Mouse (Mus musculus) heart, postnatal 10 days (tissue): ENCODE measurements around the gene Appbp2. TPM values are rescaled to one million over a fixed set of nuclear protein-coding genes. Genes with fewer than 3 reads are reported as not detected.

Source experiments
- DNase-seq, 2 experiments: peaks; one replicate each; pipeline ENCODE4 v3.0.0; 2021
- intact Hi-C: fragments of 180-260 bp; cut with DNase I; formaldehyde crosslinking; loops from one replicate; pipeline ENCODE4 v1.15.1; 2025
- total RNA-seq, 2 experiments: library from RNA; stranded (reverse); gene quantifications; 2 replicates each; pipeline ENCODE4 v1.2.3; 2021

Gene Appbp2
- total RNA-seq, 2 experiments from 2014 or later = 28.7 to 29.1 TPM

DNA sequence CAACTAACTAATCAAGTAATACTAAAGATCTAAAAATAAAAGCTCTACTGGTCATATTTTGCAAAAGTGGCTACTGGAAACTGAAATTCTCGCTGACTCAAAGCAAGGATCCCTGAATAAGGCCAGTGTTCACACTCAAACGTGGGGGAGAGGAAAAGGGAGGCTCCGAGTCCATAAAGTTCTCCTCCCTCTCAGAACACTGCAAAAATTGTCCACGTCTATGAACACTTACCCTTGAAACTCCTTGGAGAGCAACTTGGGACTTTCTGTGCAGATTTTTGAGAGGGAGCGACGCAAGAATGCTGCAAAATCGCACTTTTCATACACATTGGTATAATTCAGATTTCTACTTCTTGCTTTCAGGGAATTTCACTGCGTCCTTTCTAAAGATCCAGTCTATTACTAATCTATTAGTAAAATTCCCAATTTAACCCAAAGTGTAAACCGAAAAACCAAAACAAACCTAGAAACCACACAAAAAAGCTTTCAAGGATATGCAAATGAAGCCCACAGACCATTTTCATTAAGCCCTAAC lies 1.2 kb downstream of the Appbp2 start:
- intact Hi-C loops = loop anchor here (2.0 kb wide), 1 partner anchor 77 kb away; the partner anchor contains the start of gene Ppm1d

DNA sequence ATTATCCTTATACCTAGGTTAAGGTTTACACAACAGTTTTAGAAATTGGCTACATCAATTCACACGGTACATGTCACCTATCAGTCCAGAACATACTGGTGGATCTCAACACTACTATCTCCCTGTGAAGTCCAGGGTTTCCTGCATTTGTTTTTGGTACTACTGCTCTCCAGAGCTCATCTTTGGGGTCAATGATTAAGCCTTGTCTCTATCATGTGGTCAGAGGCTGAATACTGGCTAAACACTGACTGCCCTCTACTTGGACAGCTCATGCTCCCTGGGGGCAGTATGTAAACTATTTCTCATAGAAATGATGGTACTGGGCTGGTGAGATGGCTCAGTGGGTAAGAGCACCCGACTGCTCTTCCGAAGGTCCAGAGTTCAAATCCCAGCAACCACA lies 11.7 kb downstream of the Appbp2 start:
- no peak for DNase-seq
- intact Hi-C loops = no loop called here

More for the DNA sequence above, 1.2 kb downstream of the Appbp2 start:
- DNase-seq = peak; percentile 24 to 35

GRCm38 (mm10) chr11:85222561-85222960 lies 12.4 kb downstream of the Appbp2 start:
- DNase-seq = no peak
- intact Hi-C loops = no loop called here

- intact Hi-C loops = no loop called here
- no peak for DNase-seq
These were observed 15.9 kb downstream of the Appbp2 start for GRCm38 (mm10) chr11:85219014-85219413.

- DNase-seq = no peak
- intact Hi-C loops = no loop called here
These were observed 20.3 kb downstream of the Appbp2 start for GRCm38 (mm10) chr11:85214679-85215078.

GRCm38 (mm10) chr11:85213215-85213614 lies 21.7 kb downstream of the Appbp2 start:
- no peak for DNase-seq
- intact Hi-C loops = no loop called here

- intact Hi-C loops = no loop called here
- no peak for DNase-seq
These were observed 23.8 kb downstream of the Appbp2 start for GRCm38 (mm10) chr11:85211151-85211550.

- intact Hi-C loops = no loop called here
- DNase-seq = no peak
These were observed 28.7 kb downstream of the Appbp2 start for GRCm38 (mm10) chr11:85206231-85206630.

DNA sequence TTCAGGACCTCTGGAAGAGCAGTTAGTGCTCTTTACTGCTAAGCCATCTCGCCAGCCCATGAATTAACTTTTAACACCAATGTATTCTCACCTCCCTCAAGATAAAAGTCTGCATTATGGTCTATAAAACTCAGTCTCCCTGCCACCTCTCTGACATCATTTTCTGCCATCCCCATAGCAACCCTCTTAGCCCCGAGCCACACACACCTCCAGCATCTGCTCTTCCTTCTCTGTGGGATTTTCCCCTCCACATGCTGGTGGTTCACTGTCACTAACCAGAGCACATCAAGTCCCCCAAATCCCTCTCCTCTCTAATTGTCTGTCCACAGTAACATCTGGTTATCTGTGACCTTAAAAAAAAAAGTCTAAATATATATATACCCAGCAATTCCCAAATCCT lies 36.0 kb downstream of the Appbp2 start:
- DNase-seq = no peak
- intact Hi-C loops = no loop called here

GRCm38 (mm10) chr11:85196046-85196445 lies 38.9 kb downstream of the Appbp2 start:
- DNase-seq = no peak
- intact Hi-C loops = no loop called here

- DNase-seq = no peak
- intact Hi-C loops = no loop called here
These were observed 40.7 kb downstream of the Appbp2 start for GRCm38 (mm10) chr11:85194206-85194605.

DNA sequence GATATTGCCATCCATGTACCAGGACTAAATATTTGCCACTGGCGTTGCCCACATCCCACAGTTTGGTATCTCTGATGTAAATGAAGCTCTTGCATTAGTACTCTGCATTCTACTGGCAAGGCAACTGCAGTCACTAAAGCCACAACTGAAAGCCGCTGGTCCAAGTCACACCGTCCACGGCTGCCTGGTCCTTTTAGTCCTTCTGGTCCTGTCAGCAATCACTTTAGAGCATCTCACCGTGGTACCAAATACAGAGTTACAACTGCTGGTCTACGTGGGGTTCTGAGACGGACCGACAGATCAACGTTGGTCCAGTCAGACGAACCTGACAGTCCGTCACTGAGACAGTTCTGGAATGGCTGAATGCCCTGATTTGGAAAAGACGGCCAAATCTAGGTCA lies 44.2 kb downstream of the Appbp2 start:
- intact Hi-C loops = no loop called here
- DNase-seq = no peak

GRCm38 (mm10) chr11:85189110-85189509 lies 45.8 kb downstream of the Appbp2 start:
- intact Hi-C loops = no loop called here
- no peak for DNase-seq

- intact Hi-C loops = loop anchor here (5.0 kb wide), 1 partner anchor 268 kb away; the partner anchor contains the start of gene Znhit3
- DNase-seq = no peak
These were observed 50.1 kb downstream of the Appbp2 start for GRCm38 (mm10) chr11:85184839-85185238.

- intact Hi-C loops = loop anchor here (5.0 kb wide), 1 partner anchor 267 kb away; the partner anchor contains the start of gene Znhit3
- DNase-seq = peak; percentile 27 to 51
These were observed 50.8 kb downstream of the Appbp2 start for GRCm38 (mm10) chr11:85184082-85184481.

DNA sequence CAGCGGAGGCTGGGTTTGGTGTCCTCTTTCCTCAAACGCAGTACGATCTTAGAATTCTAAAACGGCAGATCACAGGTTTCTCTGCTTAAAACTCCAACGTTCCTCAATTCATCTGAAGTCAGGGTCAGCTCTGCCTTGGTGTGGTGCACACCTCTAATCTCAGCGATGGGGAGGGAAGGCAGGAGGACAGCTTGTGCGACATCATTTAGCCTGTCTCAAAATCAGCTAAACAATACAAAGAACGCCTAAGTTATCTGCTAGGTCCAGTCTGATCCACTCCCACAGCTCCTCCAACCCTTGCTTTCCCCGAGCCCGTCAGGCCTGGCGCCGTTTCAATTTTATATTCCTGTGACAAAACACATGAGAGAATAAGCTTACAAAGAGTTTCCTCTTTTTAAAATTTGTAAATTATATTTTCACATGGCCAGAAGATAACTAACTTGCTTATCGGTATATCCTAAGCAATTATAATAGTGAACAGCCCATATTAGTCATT lies 51.6 kb downstream of the Appbp2 start:
- intact Hi-C loops = loop anchor here (1.0 to 5.0 kb wide), 2 partner anchors 78 to 266 kb away; partner anchors contain the start of gene Znhit3

DNA sequence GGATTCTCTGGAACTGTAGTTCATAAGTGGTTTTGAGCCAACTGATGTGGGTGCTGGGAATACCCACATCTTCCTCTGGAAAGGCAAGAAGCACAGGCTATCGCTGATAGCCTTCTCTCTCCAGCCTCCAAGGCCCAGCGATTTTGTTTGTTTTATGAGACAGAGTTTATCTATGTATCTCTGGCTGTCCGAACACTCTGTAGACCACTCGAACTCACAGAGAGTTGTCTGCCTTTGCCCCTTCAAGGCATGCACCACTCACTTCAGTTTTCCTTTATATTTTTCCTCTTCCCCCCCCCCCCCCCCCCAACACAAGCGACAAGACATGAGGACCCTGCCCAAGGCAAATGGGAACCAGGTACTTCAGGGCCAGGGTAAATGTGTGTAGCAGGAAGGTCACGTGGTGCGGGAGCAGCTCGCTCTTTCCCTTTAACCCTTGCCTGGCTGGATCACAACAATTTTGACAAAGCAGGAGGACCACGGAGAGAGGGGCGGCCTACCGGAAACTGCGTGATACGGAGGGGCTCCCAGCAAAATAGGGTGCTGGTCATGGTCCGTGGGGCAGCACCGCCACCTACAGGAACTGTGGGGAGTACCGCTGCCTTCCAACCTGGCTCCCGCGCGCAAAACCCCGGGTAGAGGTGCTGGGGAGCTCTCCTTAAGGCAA lies 52.2 kb downstream of the Appbp2 start:
- DNase-seq = peak; percentile 65 to 78
- intact Hi-C loops = loop anchor here (1.0 to 5.0 kb wide), 2 partner anchors 79 to 265 kb away; partner anchors contain the start of gene Znhit3

More for the DNA sequence above, 51.6 kb downstream of the Appbp2 start:
- DNase-seq = peak in 1 of 2 experiments; percentile 44

GRCm38 (mm10) chr11:85178413-85178812 lies 56.5 kb downstream of the Appbp2 start:
- intact Hi-C loops = no loop called here
- DNase-seq = no peak

DNA sequence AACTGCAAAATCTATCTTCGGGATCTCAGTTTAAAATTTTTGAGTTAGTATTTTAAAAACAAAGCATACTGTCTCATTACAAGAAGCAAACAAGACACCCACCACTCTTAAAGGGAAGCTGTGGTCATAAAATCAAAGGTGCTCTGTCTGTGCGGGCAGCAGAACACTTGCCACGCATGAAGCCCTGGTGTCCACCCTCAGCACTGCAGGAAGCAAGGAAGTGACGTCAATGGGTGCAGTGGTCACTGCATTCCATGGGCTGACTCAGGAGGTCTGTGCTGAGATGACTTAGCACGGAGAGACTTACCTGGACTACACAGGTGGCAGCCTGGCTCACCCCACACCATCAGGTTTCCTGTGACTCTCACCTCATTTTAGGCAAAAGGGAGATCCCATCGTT lies 57.2 kb downstream of the Appbp2 start:
- intact Hi-C loops = no loop called here
- no peak for DNase-seq

DNA sequence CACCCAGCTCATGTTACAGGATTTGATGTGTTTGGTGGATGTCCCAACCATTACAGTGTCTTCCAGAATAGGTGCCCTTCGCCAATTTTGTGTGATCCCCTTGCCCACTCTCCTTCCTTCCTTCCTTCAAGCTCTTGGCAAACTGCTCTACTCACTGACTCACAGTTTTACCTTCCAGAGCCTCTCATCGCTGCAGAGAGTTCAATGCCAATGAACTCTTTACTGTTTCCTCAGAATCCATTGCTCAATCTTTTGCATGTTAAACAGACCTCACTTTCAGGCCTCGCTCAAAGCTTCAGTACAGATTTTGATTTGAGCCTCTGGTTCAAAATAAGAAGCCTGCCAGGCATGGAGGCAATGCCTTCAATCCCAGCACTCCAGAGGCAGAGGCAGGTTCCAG lies 59.0 kb downstream of the Appbp2 start:
- intact Hi-C loops = no loop called here
- no peak for DNase-seq

DNA sequence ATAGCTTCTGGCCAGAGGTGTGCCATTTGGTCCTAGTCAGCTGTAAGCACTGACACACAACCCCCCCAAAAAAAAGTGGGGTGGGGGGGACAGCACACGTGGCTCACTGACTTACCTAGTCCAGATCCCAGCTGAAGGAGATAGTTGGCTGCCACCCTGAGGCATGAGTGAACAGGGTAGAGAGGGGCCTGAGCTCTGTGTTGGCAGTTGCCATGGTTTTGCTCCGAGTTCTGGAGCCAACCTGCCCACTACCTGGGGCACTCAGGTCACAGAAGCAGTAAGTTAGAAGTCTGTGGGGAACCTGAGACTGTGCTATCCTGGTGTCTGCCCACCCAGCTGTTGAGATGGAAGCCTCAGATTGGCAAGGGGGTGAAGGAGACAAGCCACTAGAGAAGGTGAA lies 64.1 kb downstream of the Appbp2 start:
- no peak for DNase-seq
- intact Hi-C loops = loop anchor here (1.0 to 5.0 kb wide), 2 partner anchors 90 to 161 kb away; no protein-coding TSS in a partner anchor
